Comparison of ENCODE assay signal across 21 mouse cellular contexts in the genomic region with DNA sequence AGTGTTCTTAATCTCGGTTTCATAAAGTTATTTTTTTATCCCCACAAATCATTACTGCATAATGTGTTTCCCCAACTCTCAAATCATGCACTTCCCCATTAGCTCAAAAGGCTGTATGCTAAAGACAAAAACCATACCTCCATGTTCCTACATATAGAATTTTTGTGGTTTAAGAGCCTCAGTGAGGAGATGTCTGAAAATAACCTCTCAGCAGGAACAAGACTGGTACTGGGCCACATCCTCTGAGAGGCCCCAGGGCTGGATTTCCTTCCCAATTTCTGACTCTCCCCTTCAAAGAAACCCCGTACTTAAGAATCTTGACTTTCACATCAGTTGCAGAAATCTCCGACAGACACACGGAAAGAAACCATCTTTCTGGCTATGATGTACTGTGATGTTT.
"Had no signal": no experiment of that assay in that cellular context is flagged by ENCODE, and none has a peak within 500 bp of the region (broad histone marks: within the 10 kb centered on the region; RNA-seq: fewer than 3 reads in every experiment).

No protein-coding gene starts in this region.

- ATAC-seq: intestine, postnatal 0 days; liver, embryonic 12.5 days; midbrain, embryonic 16.5 days had no signal

- H3K27ac ChIP-seq: kidney, postnatal 0 days; layer of hippocampus, adult 2 months; left cerebral cortex, adult 2 months; limb, embryonic 12.5 days; limb, embryonic 15.5 days; liver, embryonic 12.5 days; midbrain, embryonic 12.5 days; stomach, embryonic 15.5 days had no signal

- H3K27me3 ChIP-seq: limb, embryonic 12.5 days; limb, embryonic 15.5 days; liver, embryonic 12.5 days; midbrain, embryonic 12.5 days; stomach, embryonic 15.5 days had no signal

- H3K9me3 ChIP-seq: limb, embryonic 12.5 days; limb, embryonic 15.5 days; liver, embryonic 12.5 days; midbrain, embryonic 12.5 days; stomach, embryonic 15.5 days had no signal

- H3K9ac ChIP-seq: limb, embryonic 12.5 days; limb, embryonic 15.5 days; liver, embryonic 12.5 days; midbrain, embryonic 12.5 days; stomach, embryonic 15.5 days had no signal

- H3K4me1 ChIP-seq: limb, embryonic 12.5 days; liver, embryonic 12.5 days; midbrain, embryonic 12.5 days had no signal

- H3K4me3 ChIP-seq: layer of hippocampus, adult 2 months; left cerebral cortex, adult 2 months; limb, embryonic 12.5 days; limb, embryonic 15.5 days; liver, embryonic 12.5 days; midbrain, embryonic 12.5 days; stomach, embryonic 15.5 days had no signal

- DNase-seq: kidney, adult 2 months; kidney, postnatal 25 days; layer of hippocampus, adult 9-11 months; left cerebral cortex, postnatal 4 days; lung, adult 2 months; lung, postnatal 14 days; lung, postnatal 4 days; right cerebral cortex, adult 18-20 months; right cerebral cortex, postnatal 14 days; right cerebral cortex, postnatal 4 days; thymus, postnatal 4 days had no signal

- H3K36me3 ChIP-seq: limb, embryonic 12.5 days; limb, embryonic 15.5 days; liver, embryonic 12.5 days; midbrain, embryonic 12.5 days; stomach, embryonic 15.5 days had no signal

- H3K4me2 ChIP-seq: limb, embryonic 12.5 days; limb, embryonic 15.5 days; liver, embryonic 12.5 days; midbrain, embryonic 12.5 days; stomach, embryonic 15.5 days had no signal
